Mouse (Mus musculus): ENCODE results near the gene Ptgis.

- no peak for TF ChIP-seq POLR2A (IDR thresholded peaks at IDR 0.05; ENCODE audit: insufficient read length, low read depth)
- TF ChIP-seq E2F4 (IDR thresholded peaks at IDR 0.05; ENCODE audit: insufficient read depth) = no peak
- TF ChIP-seq CEBPB (IDR thresholded peaks at IDR 0.05; ENCODE audit: insufficient read depth, poor library complexity, severe bottlenecking) = no peak
- TF ChIP-seq SRF (IDR thresholded peaks at IDR 0.05; ENCODE audit: control insufficient read depth, insufficient read length, low read depth) = no peak
- TF ChIP-seq MAX (IDR thresholded peaks at IDR 0.05; ENCODE audit: low read depth) = no peak
- no peak for TF ChIP-seq MYOD1 (IDR thresholded peaks at IDR 0.05; ENCODE audit: control insufficient read depth in 1 of 3, insufficient read length in 2 of 3, low read depth in 2 of 3)
- no peak for TF ChIP-seq USF1 (IDR thresholded peaks at IDR 0.05; ENCODE audit: low read depth)
- no peak for TF ChIP-seq TCF3 (IDR thresholded peaks at IDR 0.05; ENCODE audit: insufficient read length, low read depth)
- no peak for TF ChIP-seq TCF12 (IDR thresholded peaks at IDR 0.05; ENCODE audit: insufficient read depth, poor library complexity, severe bottlenecking)
- no peak for TF ChIP-seq MYOG (IDR thresholded peaks at IDR 0.05; ENCODE audit: control insufficient read depth in 1 of 3, insufficient read depth in 1 of 3, insufficient read length in 2 of 3, low read depth in 2 of 3)
Observed at GRCm38 (mm10) chr2:167158780-167159179, 81.6 kb downstream of the Ptgis start.

All from myocyte (in vitro differentiated cells).